Mouse (Mus musculus) liver, embryonic 18 days (tissue): ENCODE measurements around the gene Cd82. TPM values are rescaled to one million over a fixed set of nuclear protein-coding genes. Genes with fewer than 3 reads are reported as not detected.

ENCODE experiments used
- polyA plus RNA-seq: library from polyadenylated mRNA; depleted of rRNA; stranded (reverse); fragments of >200 nt; gene quantifications from 2 replicates; pipeline ENCODE4 v1.2.3, GENCODE M21; 2012; rRNA removed

The Cd82 gene
- 59.5 and 60.4 TPM in 2 replicates for polyA plus RNA-seq

GRCm38 (mm10) chr2:93462760-93463159, at the start of gene Cd82:
Cd82 (minus strand) TSS chr2:93463140.

Other genes starting within 250 kb of the Cd82 start
- 1.9 and 2.3 TPM in 2 replicates for gene Tspan18, start 128.6 kb downstream of the Cd82 start, polyA plus RNA-seq
- gene Gm10803, start 97.4 kb upstream of the Cd82 start, polyA plus RNA-seq, result not detected in 2 replicates
- 0.01 TPM in 1 of 2 replicates, not detected in the other for gene Alx4, start 179.2 kb upstream of the Cd82 start, polyA plus RNA-seq